Mouse (Mus musculus) urinary bladder, postnatal 14 days (tissue): ENCODE data around the gene Fgd5.
A peak's percentile ranks its signal among the peaks of the same experiment; 100 is the strongest.
"Not testable (repeated sequence)": the region's sequence is repeated elsewhere in the genome, so short reads cannot be mapped to it uniquely, and the experiment has no call there.

Experiments
- DNase-seq: peaks from one replicate; pipeline ENCODE4 v3.0.0; 2021; ENCODE audit warnings: low spot score

The Fgd5 gene

GRCm38 (mm10) chr6:92067146-92067790, 88.6 kb downstream of the Fgd5 start:
- DNase-seq, result peak; percentile 70

- DNase-seq, result no peak
Observed at GRCm38 (mm10) chr6:92071121-92071839, 92.6 kb downstream of the Fgd5 start.

GRCm38 (mm10) chr6:92080730-92081129, 102.1 kb downstream of the Fgd5 start:
- no peak for DNase-seq

- DNase-seq, result no peak
Observed at GRCm38 (mm10) chr6:92082756-92083155, 104.1 kb downstream of the Fgd5 start.

- DNase-seq, result no peak
Observed at GRCm38 (mm10) chr6:92084932-92085331, 106.3 kb downstream of the Fgd5 start.

GRCm38 (mm10) chr6:92089141-92089540, 110.5 kb downstream of the Fgd5 start:
- DNase-seq, result not testable (repeated sequence)

- no peak for DNase-seq
Observed at GRCm38 (mm10) chr6:92089982-92090381, 111.3 kb downstream of the Fgd5 start.

- DNase-seq, result no peak
Observed at GRCm38 (mm10) chr6:92090497-92090896, 111.8 kb downstream of the Fgd5 start.

GRCm38 (mm10) chr6:92091130-92091591, 112.5 kb downstream of the Fgd5 start, which contains the start of gene Nr2c2:
Gene Nr2c2, plus strand, starts transcription at chr6:92091390.
- peak; percentile 87 for DNase-seq

GRCm38 (mm10) chr6:92091767-92092489, 113.2 kb downstream of the Fgd5 start:
- peak; percentile 100 for DNase-seq

GRCm38 (mm10) chr6:92092737-92093136, 114.1 kb downstream of the Fgd5 start:
- DNase-seq, result no peak

GRCm38 (mm10) chr6:92093869-92094268, 115.2 kb downstream of the Fgd5 start:
- no peak for DNase-seq

GRCm38 (mm10) chr6:92100679-92101360, 122.1 kb downstream of the Fgd5 start:
- no peak for DNase-seq

GRCm38 (mm10) chr6:92124547-92124946, 145.9 kb downstream of the Fgd5 start:
- DNase-seq, result no peak
